Mouse (Mus musculus): Measurements from ENCODE around the gene Kcnq2. TPM values are rescaled to one million over a fixed set of nuclear protein-coding genes. Genes with fewer than 3 reads are reported as not detected.

The Kcnq2 gene
- total RNA-seq, 2 experiments from 2014 or later = not detected

DNA sequence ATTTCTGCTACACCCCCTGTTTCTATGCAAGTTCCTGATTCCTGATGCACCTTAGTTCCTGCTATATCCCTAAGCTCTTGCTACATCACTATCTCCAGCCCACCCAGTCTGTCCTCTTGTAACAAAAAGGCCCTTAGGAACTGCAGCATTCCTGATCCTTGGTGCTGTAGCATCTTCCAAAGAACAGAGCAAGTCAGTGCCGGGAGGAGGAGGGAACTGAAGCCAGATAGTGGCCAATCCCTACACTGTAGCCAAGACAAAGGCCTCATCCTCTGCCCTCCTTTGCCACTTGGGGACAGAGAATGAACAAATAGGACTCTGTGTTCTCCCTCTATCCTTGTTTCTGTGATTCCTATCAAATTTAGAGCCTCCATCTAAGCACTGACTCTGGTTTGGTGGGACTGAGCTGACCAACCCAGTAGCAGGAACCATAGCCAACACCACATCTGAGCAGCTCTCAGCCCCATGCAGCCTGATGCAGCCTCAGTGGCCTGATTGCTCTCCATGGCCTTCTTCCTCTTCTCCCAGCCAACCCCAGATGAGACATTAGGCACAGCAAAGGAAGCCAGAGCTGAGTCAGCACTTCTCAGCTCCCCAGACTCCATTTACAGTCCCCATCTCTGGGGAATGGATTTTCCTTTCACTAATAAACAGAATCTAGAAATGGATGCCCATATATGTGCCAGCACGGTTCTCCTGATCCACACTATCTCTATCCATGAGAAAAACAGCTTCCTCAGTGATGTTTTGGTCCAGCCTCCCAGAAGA is 8.6 kb upstream of the Kcnq2 start:
- DNase-seq = peak; percentile 26
- H3K4me3 ChIP-seq = no peak overlapping the region
- no peak overlapping the region for H3K27ac ChIP-seq
- no peak for TF ChIP-seq CTCF (IDR thresholded peaks at IDR 0.05)
- intact Hi-C loops (cut with DNase I) = no loop called here

DNA sequence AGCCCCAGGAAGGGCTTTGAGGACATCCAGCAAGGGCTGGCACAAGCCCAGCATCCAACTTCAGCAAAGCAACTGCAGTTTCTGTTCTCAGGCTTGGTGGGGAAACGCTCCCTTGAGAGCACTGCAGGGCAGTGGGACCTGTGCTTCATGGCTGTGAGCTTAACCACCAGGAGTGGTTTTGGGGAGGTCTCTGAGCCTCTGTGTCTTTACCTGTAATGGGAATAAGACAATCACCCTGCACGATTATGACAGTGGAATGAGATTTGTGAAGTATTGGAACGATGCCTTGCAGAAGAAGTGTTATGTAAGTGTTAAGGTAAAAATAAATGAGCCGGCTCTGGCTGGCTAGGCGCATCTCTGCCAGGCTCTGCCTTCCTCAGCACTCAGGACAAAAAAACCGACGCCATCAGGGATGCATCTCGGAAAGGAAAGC is 7.6 kb upstream of the Kcnq2 start:
- intact Hi-C loops (cut with DNase I) = no loop called here
- Histone ChIP-seq H3K4me3 (no peak overlapping the region), H3K27ac (no peak overlapping the region)
- DNase-seq = peak; percentile 47
- no peak for TF ChIP-seq CTCF (IDR thresholded peaks at IDR 0.05)

- DNase-seq = no peak
- intact Hi-C loops (cut with DNase I) = no loop called here
- no peak for TF ChIP-seq CTCF (IDR thresholded peaks at IDR 0.05)
- Histone ChIP-seq H3K4me3 (no peak overlapping the region), H3K27ac (no peak overlapping the region)
These were observed 4.6 kb upstream of the Kcnq2 start for GRCm38 (mm10) chr2:181139641-181140193.

DNA sequence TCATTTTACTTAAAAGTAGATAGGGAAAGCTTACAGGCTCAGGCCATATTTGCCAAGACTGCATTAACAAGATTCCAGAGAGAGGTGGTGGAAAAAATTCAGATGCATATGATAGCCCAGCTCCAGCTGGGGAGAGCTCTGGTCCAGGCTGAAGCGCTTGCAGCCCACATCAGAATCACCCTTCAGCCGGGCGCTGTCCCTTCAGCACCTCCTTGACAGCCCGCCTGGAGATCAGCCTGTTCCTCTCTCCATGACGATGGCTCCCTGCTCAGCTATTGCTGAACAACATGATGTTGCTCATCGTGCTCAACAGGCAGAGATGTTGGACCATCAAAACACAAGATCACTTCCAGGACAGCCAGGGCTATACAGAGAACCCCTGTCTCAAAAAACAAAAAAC is 1.8 kb upstream of the Kcnq2 start:
- H3K27ac ChIP-seq = no peak overlapping the region
- no peak overlapping the region for H3K4me3 ChIP-seq
- no peak for TF ChIP-seq CTCF (IDR thresholded peaks at IDR 0.05)
- intact Hi-C loops (cut with DNase I) = no loop called here
- peak; percentile 50 for DNase-seq

DNA sequence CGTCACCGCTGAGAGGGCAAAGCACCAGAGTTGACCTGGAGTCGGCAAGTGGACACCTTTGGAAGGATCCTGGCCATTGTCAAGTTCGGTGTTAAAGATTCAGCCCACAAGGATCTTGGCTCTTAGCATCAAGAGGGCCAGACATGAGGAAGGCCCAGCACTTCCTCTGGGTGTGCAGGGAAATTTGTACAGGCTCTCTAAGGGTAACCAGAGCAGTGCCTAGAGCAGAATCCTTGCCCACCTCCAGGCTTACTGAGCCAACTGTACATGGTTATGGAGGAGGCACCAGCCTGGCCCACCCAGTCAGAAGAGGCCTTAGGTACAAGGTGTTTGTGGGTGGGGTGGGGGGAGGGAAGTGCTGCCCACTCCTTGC is 332 bp upstream of the Kcnq2 start:
- Histone ChIP-seq H3K27ac (no peak overlapping the region), H3K4me3 (no peak overlapping the region; the same call in 1 of the 2 replicates)
- no peak for TF ChIP-seq CTCF (IDR thresholded peaks at IDR 0.05)
- no peak for DNase-seq
- intact Hi-C loops (cut with DNase I) = no loop called here

DNA sequence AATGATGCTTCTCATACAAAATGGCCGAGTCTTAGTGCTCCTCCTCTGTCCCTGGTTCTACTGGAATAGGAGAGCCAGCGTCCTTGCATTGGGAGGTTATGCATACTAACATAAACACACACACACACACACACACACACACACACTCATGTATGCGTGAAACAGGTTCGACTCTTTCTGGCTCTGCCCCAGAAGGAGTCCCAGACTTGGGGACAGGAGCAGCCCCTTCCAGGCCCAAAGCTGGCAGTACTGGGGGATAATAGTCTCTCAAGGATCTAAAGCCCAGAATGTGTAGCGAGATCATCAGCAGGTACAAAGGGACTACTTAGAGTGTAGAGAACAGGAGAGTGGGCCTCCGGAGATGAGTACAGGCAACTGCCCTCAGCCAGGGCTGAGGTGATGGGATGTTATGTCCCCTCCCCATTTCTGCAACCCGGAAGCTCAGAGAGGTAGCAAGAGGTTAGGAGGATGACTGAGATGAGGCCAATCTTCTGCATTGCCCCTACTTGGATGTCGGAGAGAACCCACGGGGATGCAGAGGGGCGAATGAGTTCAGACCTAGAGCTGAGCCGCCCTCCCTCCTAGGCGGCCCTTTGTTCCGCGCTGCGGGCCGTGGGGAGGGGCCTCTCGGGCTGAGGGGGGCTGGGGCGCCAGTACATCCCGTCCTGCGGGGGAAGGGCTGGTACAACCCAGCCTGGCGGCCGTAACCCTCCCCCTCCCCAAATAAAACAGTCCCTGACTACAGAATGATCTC is 1.1 kb downstream of the Kcnq2 start:
- DNase-seq = no peak
- Histone ChIP-seq H3K27ac (no peak overlapping the region), H3K4me3 (peak overlapping the region; percentile 60; the same call in 1 of the 2 replicates)
- no peak for TF ChIP-seq CTCF (IDR thresholded peaks at IDR 0.05)
- intact Hi-C loops (cut with DNase I) = no loop called here

DNA sequence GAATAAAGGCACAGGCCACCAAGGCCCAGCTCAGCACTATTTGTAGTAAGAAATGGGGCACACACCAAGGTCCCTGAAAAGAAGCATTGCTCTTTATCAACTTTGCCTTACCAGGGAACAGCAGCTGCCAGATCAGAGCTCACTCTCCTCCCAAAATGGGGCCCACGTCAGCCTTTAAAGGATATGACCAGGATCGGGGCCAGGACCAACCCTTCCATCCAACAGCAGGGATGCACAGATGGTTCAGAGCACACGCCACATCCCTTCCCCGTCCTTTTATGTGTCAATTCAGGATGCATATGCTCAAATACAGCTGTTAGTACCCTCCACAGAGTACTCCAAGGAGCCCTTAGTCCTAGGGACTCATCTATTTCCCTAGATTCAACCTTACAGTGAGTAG is 4.9 kb downstream of the Kcnq2 start:
- Histone ChIP-seq H3K4me3 (no peak overlapping the region), H3K27ac (no peak overlapping the region)
- TF ChIP-seq CTCF (IDR thresholded peaks at IDR 0.05) = no peak
- no peak for DNase-seq
- intact Hi-C loops (cut with DNase I) = no loop called here

DNA sequence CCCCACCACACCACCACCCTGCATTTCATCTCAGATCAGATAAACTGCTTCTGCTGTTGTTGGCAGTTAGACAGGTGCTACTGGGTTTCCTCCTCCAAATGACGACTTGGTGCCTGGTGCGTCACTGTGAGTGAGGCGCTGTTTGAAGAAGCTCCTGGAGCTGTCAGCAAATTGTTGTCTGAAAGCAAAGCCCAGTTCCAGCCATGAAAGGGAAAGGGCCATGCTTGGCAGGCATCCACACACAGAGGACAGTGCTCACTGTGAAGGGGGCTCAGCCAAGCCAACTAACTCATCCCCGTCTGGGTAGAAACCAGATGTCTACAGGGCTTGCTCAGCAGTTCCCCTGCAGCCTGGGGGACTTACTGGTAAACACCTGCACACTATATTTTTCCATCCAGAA is 6.1 kb downstream of the Kcnq2 start:
- intact Hi-C loops (cut with DNase I) = no loop called here
- Histone ChIP-seq H3K27ac (no peak overlapping the region), H3K4me3 (no peak overlapping the region)
- no peak for DNase-seq
- no peak for TF ChIP-seq CTCF (IDR thresholded peaks at IDR 0.05)

DNA sequence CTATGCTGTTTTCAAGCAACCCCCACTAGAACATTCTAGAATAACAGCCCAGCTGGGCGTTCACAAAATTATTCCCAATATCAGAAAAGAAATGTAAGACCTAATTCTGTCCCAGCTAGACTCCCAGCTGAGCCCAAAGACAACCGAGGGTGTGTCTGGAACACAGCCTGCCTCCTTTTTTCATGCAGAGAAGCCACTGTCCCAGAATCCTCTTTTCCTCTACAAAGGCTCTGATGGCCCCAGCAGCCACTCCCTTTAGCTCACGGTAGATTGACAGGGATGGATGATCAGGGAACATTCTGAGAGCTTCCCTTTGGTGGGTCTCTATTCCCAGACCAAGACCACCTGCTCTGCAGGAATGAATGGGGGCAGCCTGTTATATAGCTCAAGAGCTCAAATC is 7.3 kb downstream of the Kcnq2 start:
- intact Hi-C loops (cut with DNase I) = no loop called here
- TF ChIP-seq CTCF (IDR thresholded peaks at IDR 0.05) = no peak
- H3K27ac ChIP-seq = no peak overlapping the region
- H3K4me3 ChIP-seq = no peak overlapping the region
- no peak for DNase-seq

DNA sequence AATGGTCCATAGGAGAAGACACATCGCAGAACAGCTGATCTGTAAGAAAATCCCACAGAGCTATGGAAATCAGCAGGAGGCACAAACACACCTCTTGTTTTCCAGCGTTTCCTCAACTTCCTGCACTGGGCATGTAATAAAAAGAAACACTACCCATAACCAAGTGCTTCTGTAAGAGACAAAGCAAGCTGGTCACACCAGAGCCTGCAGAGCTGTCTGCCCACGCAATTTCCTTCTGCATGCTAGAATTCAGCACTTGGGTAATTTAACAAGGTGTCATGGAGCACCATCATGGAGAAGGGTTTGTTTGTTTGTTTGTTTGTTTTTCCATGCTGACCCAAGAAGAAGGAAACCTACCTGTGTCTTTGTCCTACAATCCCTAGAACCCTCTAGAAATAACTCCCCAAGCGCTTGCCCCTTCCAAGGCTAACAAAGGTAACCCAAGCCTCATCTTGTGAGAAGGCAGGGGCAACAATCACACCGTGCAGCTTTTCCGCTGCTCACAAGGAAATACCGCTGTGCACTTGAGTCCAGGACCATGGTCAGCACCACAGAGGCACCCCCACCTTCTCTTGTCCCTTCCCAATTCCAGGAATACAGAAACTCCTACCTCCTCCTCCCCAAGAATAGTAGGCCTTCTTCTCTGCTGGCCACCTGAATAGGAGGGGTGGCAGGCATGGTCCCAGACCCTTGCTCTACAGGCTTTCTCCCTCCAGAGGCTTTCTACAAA is 9.2 kb downstream of the Kcnq2 start:
- TF ChIP-seq CTCF (IDR thresholded peaks at IDR 0.05) = no peak
- H3K4me3 ChIP-seq = no peak overlapping the region
- intact Hi-C loops (cut with DNase I) = no loop called here

DNA sequence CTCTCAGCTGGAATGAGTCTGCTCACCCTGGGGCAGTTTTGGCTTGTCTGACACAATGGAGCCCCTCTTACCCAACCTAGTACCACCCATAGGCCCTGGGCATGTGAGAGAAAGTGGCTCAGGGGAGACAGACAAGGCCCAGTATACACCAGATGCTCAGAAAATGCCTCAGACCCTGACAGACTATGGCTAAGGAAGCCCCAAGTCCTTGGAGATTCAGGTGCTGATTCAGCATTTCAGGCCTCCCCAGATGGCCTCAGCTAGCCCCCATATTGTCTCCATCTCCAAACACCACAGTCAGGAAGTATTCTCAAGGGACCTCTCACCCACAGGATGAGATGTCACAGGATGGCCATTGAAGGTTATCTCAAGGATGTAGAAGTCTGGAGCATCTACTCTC is 12.5 kb downstream of the Kcnq2 start:
- TF ChIP-seq CTCF (IDR thresholded peaks at IDR 0.05) = no peak
- DNase-seq = no peak
- Histone ChIP-seq H3K4me3 (no peak overlapping the region), H3K27ac (no peak overlapping the region)
- intact Hi-C loops (cut with DNase I) = no loop called here

More for the DNA sequence above, 9.2 kb downstream of the Kcnq2 start:
- no peak overlapping the region for H3K27ac ChIP-seq
- no peak for DNase-seq

GRCm38 (mm10) chr2:181120922-181121449 is 14.1 kb downstream of the Kcnq2 start:
- intact Hi-C loops (cut with DNase I) = no loop called here

More at GRCm38 (mm10) chr2:181120922-181121449, 14.1 kb downstream of the Kcnq2 start:
- DNase-seq = no peak
- no peak for TF ChIP-seq CTCF (IDR thresholded peaks at IDR 0.05)
- no peak overlapping the region for H3K27ac ChIP-seq
- no peak overlapping the region for H3K4me3 ChIP-seq
